Mouse (Mus musculus) 3T3-L1 (cell line): Measurements from ENCODE around the gene Gorasp2.

Experiments
- DNase-seq: peaks from one replicate; pipeline ENCODE4 v3.0.0-alpha.2; 2015; ENCODE audit warnings: low read depth, low spot score

The Gorasp2 gene

GRCm38 (mm10) chr2:70661715-70662495 is 529 bp downstream of the Gorasp2 start, which contains the start of gene Gm26558:
Gene Gm26558, minus strand, starts transcription at chr2:70662108.
- peak; percentile 52 for DNase-seq

GRCm38 (mm10) chr2:70663764-70664163 is 2.4 kb downstream of the Gorasp2 start:
- DNase-seq, result peak; percentile 62

- DNase-seq, result no peak
These were observed 5.6 kb downstream of the Gorasp2 start for GRCm38 (mm10) chr2:70667016-70667415.

GRCm38 (mm10) chr2:70669241-70669640 is 7.9 kb downstream of the Gorasp2 start:
- DNase-seq, result no peak

GRCm38 (mm10) chr2:70669896-70670295 is 8.5 kb downstream of the Gorasp2 start:
- DNase-seq, result no peak

GRCm38 (mm10) chr2:70672476-70672875 is 11.1 kb downstream of the Gorasp2 start:
- no peak for DNase-seq

- DNase-seq, result peak; percentile 44
These were observed 12.2 kb downstream of the Gorasp2 start for GRCm38 (mm10) chr2:70673445-70674126.

- DNase-seq, result no peak
These were observed 20.9 kb downstream of the Gorasp2 start for GRCm38 (mm10) chr2:70682324-70682723.

- no peak for DNase-seq
These were observed 27.2 kb downstream of the Gorasp2 start for GRCm38 (mm10) chr2:70688454-70689078.

- DNase-seq, result no peak
These were observed 28.8 kb downstream of the Gorasp2 start for GRCm38 (mm10) chr2:70690195-70690594.

GRCm38 (mm10) chr2:70695712-70696111 is 34.3 kb downstream of the Gorasp2 start:
- no peak for DNase-seq

- no peak for DNase-seq
These were observed 39.5 kb downstream of the Gorasp2 start for GRCm38 (mm10) chr2:70700851-70701250.

GRCm38 (mm10) chr2:70701571-70701970 is 40.2 kb downstream of the Gorasp2 start:
- DNase-seq, result no peak

GRCm38 (mm10) chr2:70702403-70702802 is 41.0 kb downstream of the Gorasp2 start:
- no peak for DNase-seq

- DNase-seq, result no peak
These were observed 47.8 kb downstream of the Gorasp2 start for GRCm38 (mm10) chr2:70708986-70709730.

GRCm38 (mm10) chr2:70710236-70710635 is 48.9 kb downstream of the Gorasp2 start:
- no peak for DNase-seq

- no peak for DNase-seq
These were observed 49.5 kb downstream of the Gorasp2 start for GRCm38 (mm10) chr2:70710878-70711277.

- DNase-seq, result no peak
These were observed 62.4 kb downstream of the Gorasp2 start for GRCm38 (mm10) chr2:70723610-70724243.

- no peak for DNase-seq
These were observed 65.7 kb downstream of the Gorasp2 start for GRCm38 (mm10) chr2:70727089-70727488.

GRCm38 (mm10) chr2:70735534-70735933 is 74.2 kb downstream of the Gorasp2 start:
- no peak for DNase-seq

- no peak for DNase-seq
These were observed 74.6 kb downstream of the Gorasp2 start for GRCm38 (mm10) chr2:70736008-70736407.
